Mouse (Mus musculus): ENCODE measurements around the gene Ece1. TPM values are rescaled to one million over a fixed set of nuclear protein-coding genes. Genes with fewer than 3 reads are reported as not detected.
"Not testable (repeated sequence)": the region's sequence is repeated elsewhere in the genome, so short reads cannot be mapped to it uniquely, and the experiment has no call there.

Ece1 gene
- polyA plus RNA-seq, 2 experiments from 2014 or later = 17.2 to 18.6 TPM

DNA sequence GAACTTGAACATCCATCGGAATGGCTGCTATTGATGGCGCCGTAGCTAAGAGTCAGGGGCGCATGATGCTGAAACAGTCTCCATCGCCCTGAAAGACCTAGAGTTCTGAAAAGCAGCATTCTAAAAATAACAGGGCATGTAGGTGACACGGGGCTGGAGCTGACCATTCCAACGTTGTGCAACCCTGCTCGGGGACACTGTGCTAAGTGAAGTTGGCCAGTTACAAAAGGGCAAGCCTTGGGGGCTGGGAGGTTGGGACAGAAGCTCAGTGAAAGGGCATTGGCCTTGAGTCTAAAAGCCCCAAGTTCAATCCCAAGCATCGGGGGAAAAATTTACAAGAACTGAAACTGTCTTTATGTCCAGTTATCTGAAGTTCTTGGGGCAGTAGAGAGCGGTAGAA is 81.5 kb downstream of the Ece1 start:
- ATAC-seq = no peak

DNA sequence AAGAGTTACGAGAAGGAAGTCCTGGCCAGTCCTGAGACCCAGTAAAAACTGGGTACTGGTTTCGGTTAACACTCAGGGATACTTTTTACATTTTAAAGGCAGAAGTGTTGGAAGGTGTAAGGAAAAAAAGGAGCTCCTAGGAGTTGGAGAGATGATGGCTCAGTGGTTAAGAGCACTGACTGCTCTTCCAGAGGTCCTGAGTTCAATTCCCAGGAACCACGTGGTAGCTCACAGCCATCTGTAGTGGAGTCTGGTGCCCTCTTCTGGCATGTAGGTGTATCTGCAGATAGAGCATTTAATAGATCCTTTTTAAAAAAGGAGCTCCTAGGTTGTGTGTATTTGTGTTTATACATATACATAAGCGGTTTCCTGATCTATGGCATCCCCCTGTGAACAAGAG is 83.3 kb downstream of the Ece1 start:
- no peak for ATAC-seq

DNA sequence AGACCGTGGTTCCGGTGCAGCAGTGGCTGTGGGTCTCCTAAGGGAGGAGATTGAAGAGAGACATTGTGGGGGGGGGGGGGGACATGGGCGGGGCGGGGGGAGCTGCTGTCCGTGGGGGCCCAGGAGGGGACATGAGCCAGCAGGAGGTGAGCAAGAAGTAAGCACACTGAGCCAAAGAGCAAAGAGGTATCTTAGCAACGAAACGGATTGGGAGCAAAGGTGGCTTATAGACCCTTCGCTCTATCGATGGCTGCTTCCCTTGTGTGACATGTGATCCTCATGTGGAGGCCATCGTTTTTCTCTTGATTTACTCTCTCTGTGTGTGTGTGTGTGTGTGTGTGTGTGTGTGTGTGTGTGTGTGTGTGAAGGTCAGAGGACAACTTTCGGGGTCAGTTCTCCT is 84.4 kb downstream of the Ece1 start:
- no peak for ATAC-seq

DNA sequence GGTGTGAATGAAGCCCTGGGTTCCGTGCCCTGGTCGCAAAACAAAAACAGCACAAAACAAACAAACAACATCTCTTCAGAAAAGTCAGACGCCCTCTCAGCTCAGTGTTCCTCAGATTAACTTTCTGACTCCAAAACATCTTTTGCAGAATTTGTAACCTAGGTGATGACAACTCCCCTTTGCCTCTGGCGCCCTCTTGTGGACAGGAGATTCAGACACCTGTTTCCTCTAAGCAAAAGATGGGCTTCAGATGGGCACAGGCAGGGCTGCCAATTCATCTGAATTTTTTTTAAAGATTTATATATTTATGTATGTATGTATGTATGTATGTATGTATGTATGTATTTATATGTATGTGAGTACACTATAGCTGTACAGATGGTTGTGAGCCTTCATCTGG is 90.8 kb downstream of the Ece1 start:
- no peak for ATAC-seq

DNA sequence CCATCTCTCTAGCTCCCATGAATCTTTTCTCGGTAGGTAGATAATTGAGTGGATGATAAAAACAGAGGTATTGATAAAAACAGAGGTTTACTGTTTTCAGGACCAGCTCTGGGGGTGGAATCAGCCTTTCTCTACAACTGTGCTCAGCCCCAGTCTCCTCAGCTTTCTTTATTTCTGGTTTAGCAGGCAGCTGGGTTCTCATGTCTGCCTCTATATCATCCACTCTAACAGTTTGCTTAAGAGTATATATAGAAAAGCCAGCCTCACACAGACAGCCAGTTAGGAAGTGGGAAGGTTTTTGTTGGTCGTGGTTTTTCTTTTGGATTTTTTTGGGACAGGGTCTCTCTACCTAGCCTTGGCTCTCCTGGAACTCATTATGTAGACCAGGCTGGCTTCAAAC is 92.1 kb downstream of the Ece1 start:
- ATAC-seq = no peak

DNA sequence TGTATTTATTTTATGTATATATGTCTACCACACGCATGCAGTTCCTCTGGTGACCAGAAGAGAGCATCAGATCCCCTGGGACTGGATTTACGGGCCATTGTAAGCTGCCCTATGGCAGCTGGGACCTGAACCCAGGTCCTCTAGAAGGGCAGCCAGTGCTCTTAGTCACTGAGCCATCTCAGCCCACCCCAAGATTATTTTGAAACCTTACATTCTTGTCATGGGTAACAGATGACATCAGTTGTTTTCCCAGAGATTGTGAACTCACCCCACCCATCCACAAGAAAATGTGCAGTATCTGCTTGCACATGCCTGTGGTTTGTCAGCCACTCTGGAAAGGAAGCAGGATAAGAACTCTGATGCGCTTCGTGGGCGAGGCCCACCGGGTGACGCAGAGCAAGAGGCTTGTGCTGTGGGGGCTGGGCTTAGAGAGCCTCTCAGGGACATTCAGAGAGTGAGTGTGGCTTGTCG is 92.9 kb downstream of the Ece1 start:
- no peak for ATAC-seq

DNA sequence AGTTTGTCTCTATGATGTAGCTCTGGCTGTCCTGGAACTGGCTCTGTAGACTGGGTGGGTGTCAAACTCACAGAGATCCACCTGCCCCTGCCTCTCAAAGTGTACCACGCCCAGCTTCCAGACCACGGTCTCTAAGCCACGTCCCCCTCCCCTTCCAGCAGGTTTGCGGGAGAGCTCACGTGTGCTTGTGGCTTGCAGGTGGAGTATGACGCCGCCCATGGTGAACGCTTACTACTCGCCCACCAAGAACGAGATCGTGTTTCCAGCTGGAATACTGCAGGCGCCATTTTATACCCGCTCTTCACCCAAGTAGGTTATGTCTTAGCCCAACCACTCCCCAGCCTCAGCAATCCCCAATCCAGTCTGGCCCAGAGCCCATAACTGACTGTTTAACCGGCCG is 94.2 kb downstream of the Ece1 start:
- no peak for ATAC-seq

DNA sequence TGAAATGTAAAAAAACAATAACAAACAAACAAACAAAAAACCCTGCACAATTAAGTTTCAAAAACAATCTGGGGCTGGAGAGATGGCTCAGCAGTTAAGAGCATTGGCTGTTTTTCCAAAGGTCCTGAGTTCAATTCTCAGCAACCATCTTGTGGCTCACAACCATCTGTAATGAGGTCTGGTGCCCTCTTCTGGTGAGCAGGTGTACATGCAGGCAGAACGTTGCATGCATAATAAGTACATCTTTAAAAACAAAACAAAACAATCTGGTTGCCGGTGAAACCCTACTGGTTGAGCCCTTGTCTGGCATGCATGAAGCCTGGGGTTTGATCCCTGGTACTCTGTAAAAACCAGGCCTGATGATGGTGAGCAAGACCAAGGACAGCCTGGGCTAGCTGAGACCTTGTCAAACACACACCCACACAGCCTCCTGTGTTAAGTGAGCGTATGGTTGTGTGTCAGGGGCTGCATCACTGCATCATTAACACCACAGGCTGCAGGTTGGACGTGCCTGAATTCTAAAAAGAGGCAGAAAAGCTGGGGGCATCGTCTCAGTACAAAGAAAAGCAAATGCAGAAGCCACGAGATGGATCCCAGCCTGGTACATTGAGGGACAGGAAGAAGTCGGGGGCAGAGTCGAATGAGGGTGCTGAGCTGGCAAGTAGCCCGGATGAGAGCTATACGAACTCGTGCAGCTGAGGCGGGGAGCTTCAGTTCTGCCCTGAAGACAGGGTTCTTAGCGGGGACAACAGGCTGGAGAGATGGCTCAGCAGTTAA is 98.0 kb downstream of the Ece1 start:
- ATAC-seq = no peak

DNA sequence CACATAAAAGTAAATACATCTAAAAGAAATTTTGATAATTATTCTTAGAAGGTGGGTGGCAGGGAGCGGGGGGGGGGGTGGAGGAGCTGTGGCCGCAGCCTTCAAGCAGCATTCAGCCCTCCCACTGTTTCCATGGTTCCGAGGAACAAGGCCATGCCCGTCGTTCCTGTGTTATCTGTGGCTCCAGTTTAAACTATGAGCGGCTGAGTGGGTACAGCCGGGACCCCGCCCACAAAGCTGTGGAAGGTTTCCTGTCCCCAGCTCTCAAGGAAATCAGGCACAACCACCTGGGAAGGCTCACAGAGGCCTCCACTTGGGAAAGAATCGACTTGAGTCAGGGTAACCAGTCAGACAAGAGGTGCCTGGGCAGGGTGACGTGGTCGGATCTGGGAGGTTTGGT is 98.7 kb downstream of the Ece1 start:
- no peak for ATAC-seq

DNA sequence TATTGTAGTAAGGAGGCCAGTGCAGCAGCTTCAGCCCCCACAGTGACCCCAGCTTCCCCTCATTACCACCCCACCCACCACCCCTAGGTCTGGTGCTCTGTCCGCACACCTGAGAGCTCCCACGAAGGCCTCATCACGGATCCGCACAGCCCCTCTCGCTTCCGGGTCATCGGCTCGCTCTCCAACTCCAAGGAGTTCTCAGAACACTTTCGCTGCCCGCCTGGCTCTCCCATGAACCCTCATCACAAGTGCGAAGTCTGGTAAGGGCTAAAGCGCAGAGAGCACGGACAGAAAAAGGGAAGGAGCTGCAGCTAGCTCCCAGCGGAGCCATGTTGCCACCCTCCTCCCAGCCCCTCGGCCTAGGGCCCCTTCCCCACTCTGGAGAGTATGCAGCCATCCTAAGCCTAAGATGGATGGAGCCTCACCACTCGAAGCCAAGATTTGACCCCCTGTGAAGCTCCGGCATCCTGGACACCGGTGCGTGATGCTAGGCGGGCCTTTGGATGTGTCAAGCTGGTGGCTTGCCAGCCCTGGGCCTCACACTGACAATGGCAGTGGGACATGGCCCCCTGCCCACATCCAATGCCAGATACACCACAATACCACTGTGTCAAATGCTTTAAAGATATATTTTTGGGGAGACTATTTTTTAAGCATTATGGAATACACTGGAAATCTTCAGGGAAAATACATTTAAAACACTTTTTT is 100.8 kb downstream of the Ece1 start:
- no peak for ATAC-seq

DNA sequence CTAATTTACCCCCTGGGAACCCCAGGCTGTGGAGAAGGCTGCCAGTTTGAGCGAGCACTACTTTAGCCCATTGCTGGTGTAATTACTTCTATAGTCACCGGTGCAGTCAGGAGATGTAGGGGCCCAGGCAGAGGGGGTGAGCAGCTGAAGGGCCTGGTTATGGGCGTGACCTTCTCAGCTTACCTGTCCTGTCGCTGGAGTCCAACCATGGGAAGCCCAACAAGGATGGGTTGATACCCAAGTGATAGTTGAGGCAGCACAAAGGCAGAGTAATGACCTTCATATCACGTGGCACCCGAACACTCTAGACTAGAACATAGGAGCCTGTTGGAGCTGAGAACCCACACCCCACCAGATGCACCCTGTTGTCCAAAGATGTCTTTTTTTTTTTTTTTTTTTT is 101.4 kb downstream of the Ece1 start:
- ATAC-seq = no peak

DNA sequence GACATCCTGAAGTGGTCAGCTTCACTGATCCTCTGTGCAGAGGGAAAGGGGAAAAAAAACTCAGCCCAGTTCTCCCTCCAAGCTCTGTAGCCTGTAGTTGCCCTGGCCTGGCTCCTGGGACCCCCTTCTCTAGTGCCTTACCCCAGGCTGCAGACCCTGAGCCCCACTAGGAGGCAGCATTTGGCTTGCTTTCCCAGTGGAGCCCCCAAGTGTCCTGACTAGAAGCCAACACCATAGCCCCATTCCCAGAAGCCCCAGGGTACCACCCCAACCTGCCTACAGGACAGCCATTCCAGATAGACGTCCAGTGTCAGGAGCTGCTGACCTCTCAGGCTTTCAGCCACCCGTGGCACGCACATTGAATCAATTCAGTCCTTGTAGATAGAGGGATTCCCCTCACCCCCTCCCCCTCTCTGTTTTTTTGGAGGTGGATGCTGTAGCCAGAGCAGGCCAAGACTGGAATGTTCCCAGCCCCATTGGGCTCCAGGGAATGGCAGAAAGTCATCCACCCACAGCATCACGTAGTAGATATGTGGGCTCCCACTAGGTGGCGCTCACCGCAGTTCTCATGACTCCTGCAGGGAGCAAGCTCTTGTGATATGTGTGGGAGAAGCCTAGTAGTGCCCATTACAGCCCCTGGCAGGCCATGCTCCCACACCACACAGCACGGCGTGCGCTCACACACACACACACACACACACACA is 102.0 kb downstream of the Ece1 start:
- no peak for ATAC-seq

DNA sequence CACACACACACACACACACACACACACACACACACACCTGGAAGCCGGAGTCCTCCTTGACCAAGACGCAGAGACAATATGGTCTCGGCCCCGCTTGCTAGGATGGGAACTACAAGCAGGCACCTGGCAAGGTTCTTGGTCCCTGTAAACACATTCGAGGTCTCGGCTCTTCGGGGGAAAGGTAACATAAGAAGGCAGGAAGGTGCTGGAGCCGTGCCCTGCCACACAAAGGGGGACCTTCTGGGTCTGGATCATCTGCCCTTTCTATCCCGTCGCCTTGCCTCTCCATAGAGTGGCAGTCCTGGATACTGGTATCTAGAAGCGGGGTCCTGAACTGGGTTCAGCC is 102.5 kb downstream of the Ece1 start:
- no peak for ATAC-seq

DNA sequence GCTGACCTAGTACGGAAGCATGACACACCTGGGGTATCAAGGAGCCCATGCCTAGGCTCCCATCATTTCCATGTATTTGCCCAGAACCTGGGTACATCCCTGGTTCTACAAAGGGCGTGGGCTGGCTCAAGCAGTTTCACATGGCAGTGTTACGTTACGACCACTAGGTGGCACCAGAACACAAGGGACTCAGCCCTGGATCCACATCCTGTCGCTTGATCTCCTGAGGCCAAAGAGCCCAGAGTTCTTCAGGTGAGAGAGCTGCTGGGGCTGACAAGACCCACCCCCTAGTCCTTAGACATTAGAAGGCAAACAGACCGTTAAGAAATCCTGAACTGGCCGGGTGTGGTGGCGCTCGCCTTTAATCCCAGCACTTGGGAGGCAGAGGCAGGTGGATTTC is 106.2 kb downstream of the Ece1 start:
- peak; percentile 83 for ATAC-seq

DNA sequence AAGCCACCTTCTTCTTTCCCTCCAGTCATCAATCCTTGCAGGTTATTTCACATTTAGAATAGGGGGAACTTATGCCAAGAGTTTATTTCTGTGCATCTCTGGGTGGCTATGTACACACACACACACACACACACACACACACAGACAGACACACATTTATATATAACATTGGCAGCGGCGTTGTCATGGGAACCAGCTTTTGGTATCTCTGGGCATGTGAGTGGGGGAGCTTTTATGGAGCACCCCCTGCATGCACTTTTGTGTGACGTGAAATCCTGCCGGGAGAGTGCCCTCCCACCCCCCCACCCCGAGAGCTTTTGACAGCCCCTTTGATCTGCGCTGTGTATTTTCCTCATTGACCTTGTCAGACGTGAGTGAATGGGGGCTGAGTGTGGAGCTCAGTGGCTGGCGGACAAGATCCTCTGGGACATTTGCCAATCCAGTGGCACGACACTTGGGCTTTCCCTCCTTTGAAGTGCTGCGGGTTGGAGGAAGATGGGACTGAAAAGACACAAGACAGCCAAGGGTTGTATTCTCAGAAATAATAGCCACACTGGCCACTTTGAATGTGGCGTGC is 108.7 kb downstream of the Ece1 start:
- ATAC-seq = not testable (repeated sequence)

DNA sequence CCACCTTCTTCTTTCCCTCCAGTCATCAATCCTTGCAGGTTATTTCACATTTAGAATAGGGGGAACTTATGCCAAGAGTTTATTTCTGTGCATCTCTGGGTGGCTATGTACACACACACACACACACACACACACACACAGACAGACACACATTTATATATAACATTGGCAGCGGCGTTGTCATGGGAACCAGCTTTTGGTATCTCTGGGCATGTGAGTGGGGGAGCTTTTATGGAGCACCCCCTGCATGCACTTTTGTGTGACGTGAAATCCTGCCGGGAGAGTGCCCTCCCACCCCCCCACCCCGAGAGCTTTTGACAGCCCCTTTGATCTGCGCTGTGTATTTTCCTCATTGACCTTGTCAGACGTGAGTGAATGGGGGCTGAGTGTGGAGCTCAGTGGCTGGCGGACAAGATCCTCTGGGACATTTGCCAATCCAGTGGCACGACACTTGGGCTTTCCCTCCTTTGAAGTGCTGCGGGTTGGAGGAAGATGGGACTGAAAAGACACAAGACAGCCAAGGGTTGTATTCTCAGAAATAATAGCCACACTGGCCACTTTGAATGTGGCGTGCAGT is 112.9 kb downstream of the Ece1 start:
- not testable (repeated sequence) for ATAC-seq

DNA sequence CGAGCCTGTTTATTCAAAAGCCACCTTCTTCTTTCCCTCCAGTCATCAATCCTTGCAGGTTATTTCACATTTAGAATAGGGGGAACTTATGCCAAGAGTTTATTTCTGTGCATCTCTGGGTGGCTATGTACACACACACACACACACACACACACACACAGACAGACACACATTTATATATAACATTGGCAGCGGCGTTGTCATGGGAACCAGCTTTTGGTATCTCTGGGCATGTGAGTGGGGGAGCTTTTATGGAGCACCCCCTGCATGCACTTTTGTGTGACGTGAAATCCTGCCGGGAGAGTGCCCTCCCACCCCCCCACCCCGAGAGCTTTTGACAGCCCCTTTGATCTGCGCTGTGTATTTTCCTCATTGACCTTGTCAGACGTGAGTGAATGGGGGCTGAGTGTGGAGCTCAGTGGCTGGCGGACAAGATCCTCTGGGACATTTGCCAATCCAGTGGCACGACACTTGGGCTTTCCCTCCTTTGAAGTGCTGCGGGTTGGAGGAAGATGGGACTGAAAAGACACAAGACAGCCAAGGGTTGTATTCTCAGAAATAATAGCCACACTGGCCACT is 117.1 kb downstream of the Ece1 start:
- ATAC-seq = not testable (repeated sequence)

DNA sequence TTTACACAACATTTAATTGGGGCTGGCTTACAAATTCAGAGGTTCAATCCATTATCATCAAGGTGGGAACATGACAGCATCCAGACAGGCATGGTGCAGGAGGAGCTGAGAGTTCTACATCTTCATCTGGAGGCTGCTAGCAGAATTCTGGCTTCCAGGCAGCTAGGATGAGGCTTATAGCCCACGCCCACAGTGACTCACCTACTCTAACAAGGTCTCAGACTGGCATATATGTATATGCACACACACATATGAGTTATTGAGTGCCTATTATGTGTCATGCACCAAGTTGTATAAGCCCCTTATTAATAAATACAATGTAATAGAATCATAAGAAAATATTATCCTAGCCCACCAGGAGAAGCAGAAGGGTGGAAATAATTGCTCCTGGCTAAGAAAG is 120.8 kb downstream of the Ece1 start:
- no peak for ATAC-seq

DNA sequence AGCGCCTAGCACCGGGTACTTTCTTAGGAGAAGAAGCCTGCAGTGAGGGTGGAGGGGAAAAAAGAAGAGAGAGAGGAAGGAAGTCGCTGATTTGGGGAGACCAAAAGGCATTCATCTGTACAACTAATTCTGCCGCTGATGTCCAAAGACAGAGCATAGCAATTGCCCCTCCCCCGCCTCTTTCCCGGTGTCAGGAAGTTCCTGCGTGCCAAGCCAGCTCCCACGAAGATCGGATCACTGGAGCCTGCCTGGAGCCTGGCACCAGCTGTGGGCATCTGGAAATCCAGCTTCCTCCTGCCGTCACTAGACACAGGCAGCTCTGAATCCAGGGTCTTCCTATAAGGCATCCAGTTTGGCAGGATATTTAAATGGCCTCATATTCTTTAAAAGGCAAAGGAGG is 122.2 kb downstream of the Ece1 start:
- ATAC-seq = no peak

DNA sequence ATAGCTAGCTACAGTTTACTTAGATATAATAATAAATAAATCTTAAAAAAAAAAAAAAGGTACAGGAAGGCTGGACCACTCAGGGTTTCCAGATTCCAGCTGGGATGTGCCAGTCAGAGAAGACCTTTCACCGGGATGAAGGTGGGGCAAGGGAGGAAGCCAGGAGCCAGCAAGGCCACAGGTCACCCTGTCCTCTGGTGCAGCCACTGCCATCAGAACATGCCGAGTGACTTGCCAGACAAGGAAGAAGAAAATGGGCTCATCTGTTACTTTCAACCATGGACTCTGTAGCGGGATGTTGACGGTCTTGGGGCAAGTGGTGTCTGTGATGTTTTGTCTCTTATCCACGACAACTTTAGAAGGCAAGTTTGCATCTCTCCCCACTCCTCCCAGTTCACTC is 122.7 kb downstream of the Ece1 start:
- no peak for ATAC-seq

DNA sequence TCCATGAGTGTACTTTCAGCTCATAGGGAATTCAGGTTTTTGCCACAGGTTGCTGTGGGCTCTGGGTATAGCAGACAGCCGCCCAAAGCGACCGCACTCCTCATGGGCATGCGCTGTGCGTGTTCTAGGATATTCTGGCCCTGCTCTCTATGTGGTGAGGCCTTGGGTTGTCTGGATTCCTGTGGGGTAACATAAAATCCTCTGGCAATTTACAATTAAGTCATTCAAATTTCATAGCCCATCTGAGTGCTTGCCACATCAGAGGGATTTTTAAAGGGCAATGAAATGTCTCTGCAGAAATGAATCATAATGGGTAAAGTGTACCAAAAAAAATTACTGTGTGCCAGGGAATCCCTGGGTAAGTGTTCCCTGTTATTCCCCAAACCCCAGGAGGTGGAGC is 127.4 kb downstream of the Ece1 start:
- ATAC-seq = no peak

DNA sequence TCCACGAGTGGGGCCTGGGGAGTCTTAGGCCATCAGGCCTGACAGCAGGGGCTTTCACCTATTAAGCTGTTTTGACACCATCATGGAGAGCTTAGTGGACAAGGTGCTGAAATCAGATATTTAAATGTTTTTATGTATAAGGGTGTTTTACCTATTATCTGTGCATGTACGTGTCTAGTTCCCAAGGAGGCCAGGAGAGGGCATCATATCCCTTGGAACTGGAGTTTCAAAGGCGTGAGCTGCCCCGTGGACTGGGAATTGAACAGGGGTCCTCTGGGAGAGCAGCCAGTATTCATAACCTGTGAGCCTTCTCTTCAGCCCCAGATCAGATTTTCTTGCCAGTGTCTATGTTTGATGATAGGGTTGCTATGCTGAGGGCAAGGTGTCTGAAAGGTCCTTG is 128.4 kb downstream of the Ece1 start:
- no peak for ATAC-seq

DNA sequence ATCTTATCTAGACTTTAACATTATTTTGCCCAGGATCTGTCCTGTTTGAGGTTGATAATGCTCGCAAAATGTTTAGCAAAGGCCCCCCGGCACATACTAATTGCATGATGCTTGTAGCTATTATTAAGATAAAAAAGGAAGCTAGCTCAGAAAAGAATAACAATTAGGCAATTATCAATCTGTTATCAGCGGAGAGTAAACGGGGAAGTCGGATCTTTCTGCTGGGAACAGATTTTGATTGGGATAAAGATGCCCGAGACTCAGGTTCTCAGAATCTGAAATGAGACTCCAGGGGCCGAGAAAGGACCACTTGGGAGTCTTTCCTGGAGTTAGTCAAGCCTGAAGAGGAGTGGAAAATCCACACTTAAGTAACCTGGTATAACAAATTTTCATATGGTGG is 129.2 kb downstream of the Ece1 start:
- ATAC-seq = no peak

Data from activated CD4-positive, CD25-positive, alpha-beta regulatory T cell, adult 4 months (primary cell).